Mouse (Mus musculus) small intestine, adult 2 months (tissue): Measurements from ENCODE around the gene Ninj2. TPM values are rescaled to one million over a fixed set of nuclear protein-coding genes. Genes with fewer than 3 reads are reported as not detected.
A peak's percentile ranks its signal among the peaks of the same experiment; 100 is the strongest.

Source experiments
- H3K27ac ChIP-seq: fragments of 200-500 bp; 2 replicates; pipeline ENCODE4 v1.5.1; 2012; ENCODE audit warnings: low read depth, low read length, control low read depth, inconsistent platforms; ENCODE audit not compliant: insufficient read depth
- H3K27me3 ChIP-seq: fragments of 200-500 bp; 2 replicates; pipeline ENCODE4 v1.6.1; 2012; ENCODE audit warnings: mild to moderate bottlenecking, moderate library complexity, low read length, inconsistent platforms; ENCODE audit not compliant: control insufficient read depth, insufficient read depth
- H3K36me3 ChIP-seq: fragments of 200-500 bp; 2 replicates; pipeline ENCODE4 v1.6.1; 2012; ENCODE audit warnings: mild to moderate bottlenecking, low read length, control low read depth, inconsistent platforms; ENCODE audit not compliant: control insufficient read depth, insufficient read depth
- H3K4me1 ChIP-seq: fragments of 200-500 bp; 2 replicates; pipeline ENCODE4 v1.6.1; 2012; ENCODE audit warnings: low read length, inconsistent platforms, mixed read lengths; ENCODE audit not compliant: control insufficient read depth, insufficient read depth, insufficient read length
- H3K4me3 ChIP-seq: fragments of 200-500 bp; 2 replicates; pipeline ENCODE4 v1.5.1; 2012; ENCODE audit warnings: low read depth, mild to moderate bottlenecking, control low read depth, inconsistent platforms, low read length, moderate library complexity
- CTCF ChIP-seq: fragments of 200-500 bp; IDR thresholded peaks from 2 replicates; pipeline ENCODE4 v1.5.1; 2012; ENCODE audit warnings: low read depth, mild to moderate bottlenecking, control low read depth, inconsistent platforms, low read length, moderate library complexity, mixed read lengths; ENCODE audit not compliant: insufficient replicate concordance, insufficient read length; ENCODE audit errors: extremely low read depth
- POLR2A ChIP-seq: fragments of 200-500 bp; IDR thresholded peaks from 2 replicates; pipeline ENCODE4 v1.6.1; 2012; ENCODE audit warnings: low read depth, mild to moderate bottlenecking, control low read depth, inconsistent platforms, low read length, moderate library complexity
- WGBS: fragments of 180-500 bp; shearing (Covaris S2); methylation state at CpG from one replicate; pipeline ENCODE4 v1.1.7; 2018; 5-methylcytosine and 5-hydroxymethylcytosine counted together
- polyA plus RNA-seq: library from polyadenylated mRNA; depleted of rRNA; stranded (reverse); fragments of >200 nt; gene quantifications from 2 replicates; pipeline ENCODE4 v1.2.3, GENCODE M21; 2012

The Ninj2 gene
- polyA plus RNA-seq, 1 experiment = not detected

- H3K27me3 ChIP-seq = no peaks in the 10 kb centered on the region
- peaks cover 18% of the 10 kb centered on the region for H3K4me1 ChIP-seq
- H3K27ac ChIP-seq = no peak overlapping the region
- WGBS = 87% methylated on average over 4 of the region's 4 CpGs
- no peaks in the 10 kb centered on the region for H3K36me3 ChIP-seq
- TF ChIP-seq POLR2A = no peak
- no peak for TF ChIP-seq CTCF
- H3K4me3 ChIP-seq = no peak overlapping the region
These were observed 97.2 kb downstream of the Ninj2 start for GRCm38 (mm10) chr6:120190365-120190764.

GRCm38 (mm10) chr6:120190912-120191311, 97.8 kb downstream of the Ninj2 start:
- 73% methylated on average over 4 of the region's 4 CpGs for WGBS
- Histone ChIP-seq H3K4me3 (no peak overlapping the region), H3K27me3 (no peaks in the 10 kb centered on the region), H3K4me1 (peaks cover 18% of the 10 kb centered on the region), H3K27ac (no peak overlapping the region), H3K36me3 (no peaks in the 10 kb centered on the region)
- TF ChIP-seq CTCF = no peak
- no peak for TF ChIP-seq POLR2A

- no peaks in the 10 kb centered on the region for H3K27me3 ChIP-seq
- TF ChIP-seq POLR2A (no peak), CTCF (no peak)
- H3K27ac ChIP-seq = no peak overlapping the region
- H3K4me1 ChIP-seq = peaks cover 18% of the 10 kb centered on the region
- H3K4me3 ChIP-seq = no peak overlapping the region
- WGBS = 80% methylated on average over 7 of the region's 7 CpGs
- no peaks in the 10 kb centered on the region for H3K36me3 ChIP-seq
These were observed 98.4 kb downstream of the Ninj2 start for GRCm38 (mm10) chr6:120191396-120192170.

GRCm38 (mm10) chr6:120192211-120192870, 99.2 kb downstream of the Ninj2 start:
- no peaks in the 10 kb centered on the region for H3K27me3 ChIP-seq
- H3K36me3 ChIP-seq = no peaks in the 10 kb centered on the region
- TF ChIP-seq POLR2A = no peak
- H3K4me1 ChIP-seq = peaks cover 18% of the 10 kb centered on the region
- H3K27ac ChIP-seq = no peak overlapping the region
- 25% methylated on average over 14 of the region's 15 CpGs for WGBS
- H3K4me3 ChIP-seq = no peak overlapping the region

GRCm38 (mm10) chr6:120193174-120193573, 100.0 kb downstream of the Ninj2 start:
- no peak overlapping the region for H3K4me3 ChIP-seq
- no peaks in the 10 kb centered on the region for H3K36me3 ChIP-seq
- H3K27me3 ChIP-seq = no peaks in the 10 kb centered on the region
- 6% methylated on average over 5 of the region's 5 CpGs for whole genome bisulfite sequencing
- H3K27ac ChIP-seq = no peak overlapping the region
- TF ChIP-seq POLR2A (no peak), CTCF (peak; percentile 95)
- H3K4me1 ChIP-seq = peaks cover 18% of the 10 kb centered on the region

- H3K27me3 ChIP-seq = no peaks in the 10 kb centered on the region
- WGBS = 76% methylated on average over 1 of the region's 1 CpGs
- H3K4me3 ChIP-seq = no peak overlapping the region
- TF ChIP-seq POLR2A = no peak
- TF ChIP-seq CTCF = no peak
- peaks cover 14% of the 10 kb centered on the region for H3K4me1 ChIP-seq
- H3K36me3 ChIP-seq = no peaks in the 10 kb centered on the region
- H3K27ac ChIP-seq = no peak overlapping the region
These were observed 100.6 kb downstream of the Ninj2 start for GRCm38 (mm10) chr6:120193793-120194192.

- TF ChIP-seq CTCF (no peak), POLR2A (no peak)
- no peaks in the 10 kb centered on the region for H3K27me3 ChIP-seq
- no peak overlapping the region for H3K4me3 ChIP-seq
- no peak overlapping the region for H3K27ac ChIP-seq
- no peaks in the 10 kb centered on the region for H3K36me3 ChIP-seq
- peaks cover 11% of the 10 kb centered on the region for H3K4me1 ChIP-seq
- 77% methylated on average over 10 of the region's 10 CpGs for WGBS
These were observed 101.2 kb downstream of the Ninj2 start for GRCm38 (mm10) chr6:120194305-120194704.
